Mouse (Mus musculus): ENCODE results near the gene Zbtb9. TPM values are rescaled to one million over a fixed set of nuclear protein-coding genes. Genes with fewer than 3 reads are reported as not detected.

Gene Zbtb9
- polyA plus RNA-seq, 1 experiment from 2014 or later = 11.3 TPM

DNA sequence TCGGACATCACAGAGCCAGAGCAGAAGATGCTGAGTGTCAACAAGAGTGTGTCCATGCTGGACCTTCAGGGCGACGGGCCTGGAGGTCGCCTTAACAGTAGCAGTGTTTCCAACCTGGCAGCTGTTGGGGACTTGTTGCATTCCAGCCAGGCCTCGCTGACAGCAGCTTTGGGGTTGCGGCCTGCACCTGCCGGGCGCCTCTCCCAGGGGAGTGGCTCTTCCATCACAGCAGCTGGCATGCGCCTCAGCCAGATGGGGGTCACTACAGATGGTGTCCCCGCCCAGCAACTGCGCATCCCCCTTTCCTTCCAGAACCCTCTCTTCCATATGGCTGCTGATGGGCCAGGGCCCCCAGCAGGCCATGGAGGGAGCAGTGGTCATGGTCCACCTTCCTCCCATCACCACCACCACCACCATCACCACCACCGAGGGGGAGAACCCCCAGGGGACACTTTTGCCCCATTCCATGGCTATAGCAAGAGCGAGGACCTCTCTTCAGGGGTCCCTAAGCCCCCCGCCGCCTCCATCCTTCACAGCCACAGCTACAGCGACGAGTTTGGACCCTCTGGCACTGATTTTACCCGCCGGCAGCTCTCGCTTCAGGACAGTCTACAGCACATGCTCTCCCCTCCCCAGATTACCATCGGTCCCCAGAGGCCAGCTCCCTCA, 11.3 kb upstream of the Zbtb9 start:
- Histone ChIP-seq H3K36me3 (ENCODE audit: control insufficient read depth, insufficient read depth, low read length) (peaks cover 97% of the 10 kb centered on the region), H3K4me2 (ENCODE audit: low read length) (no peak overlapping the region), H3K4me3 (replicated peaks; ENCODE audit: low read depth, low read length) (no peak overlapping the region), H3K9me3 (ENCODE audit: control insufficient read depth, low read length) (no peaks in the 10 kb centered on the region), H3K4me1 (ENCODE audit: control insufficient read depth, insufficient read depth, low read length) (no peaks in the 10 kb centered on the region), H3K9ac (replicated peaks; ENCODE audit: low read length) (no peak overlapping the region), H3K27me3 (ENCODE audit: control insufficient read depth, insufficient read depth, low read length) (no peaks in the 10 kb centered on the region), H3K27ac (replicated peaks; ENCODE audit: low read depth, low read length) (no peak overlapping the region)
- 92% methylated on average over 21 of the region's 21 CpGs for WGBS
- no peak for DNase-seq
- no peak for ATAC-seq (ENCODE audit: low FRiP score, low TSS enrichment)

DNA sequence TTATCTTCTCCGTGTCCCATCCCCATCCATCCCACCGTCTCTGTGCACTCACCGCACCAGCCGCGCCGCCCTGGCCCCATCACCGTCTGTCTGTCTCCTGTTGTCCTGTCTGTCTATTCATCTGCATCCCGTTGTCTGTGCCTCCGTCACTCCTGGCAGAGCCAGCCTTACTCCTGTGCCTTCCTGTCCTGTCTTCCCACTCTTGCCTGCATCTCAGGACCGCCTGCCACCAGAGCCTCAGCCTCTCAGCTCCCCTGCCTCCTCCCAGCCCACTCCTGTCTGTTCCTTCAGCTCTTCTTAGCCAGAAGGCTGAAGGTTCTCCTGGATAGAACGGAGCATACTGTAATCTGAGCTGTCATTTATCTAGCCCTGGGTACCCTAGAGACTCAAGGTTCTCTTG, 6.0 kb upstream of the Zbtb9 start:
- H3K9me3 ChIP-seq (ENCODE audit: control insufficient read depth, low read length) = no peaks in the 10 kb centered on the region
- no peak overlapping the region for H3K4me2 ChIP-seq (ENCODE audit: low read length)
- no peak overlapping the region for H3K27ac ChIP-seq (replicated peaks; ENCODE audit: low read depth, low read length)
- WGBS = 91% methylated on average over 11 of the region's 11 CpGs
- DNase-seq (no peak), ATAC-seq (ENCODE audit: low FRiP score, low TSS enrichment) (no peak)
- no peak overlapping the region for H3K9ac ChIP-seq (replicated peaks; ENCODE audit: low read length)
- no peak overlapping the region for H3K4me3 ChIP-seq (replicated peaks; ENCODE audit: low read depth, low read length)
- 0 out of 2 replicates have a peak, but pooled peaks cover 3% of the 10 kb centered on the region for H3K4me1 ChIP-seq (ENCODE audit: control insufficient read depth, insufficient read depth, low read length)
- H3K36me3 ChIP-seq (ENCODE audit: control insufficient read depth, insufficient read depth, low read length) = peaks cover 88% of the 10 kb centered on the region
- H3K27me3 ChIP-seq (ENCODE audit: control insufficient read depth, insufficient read depth, low read length) = no peaks in the 10 kb centered on the region

DNA sequence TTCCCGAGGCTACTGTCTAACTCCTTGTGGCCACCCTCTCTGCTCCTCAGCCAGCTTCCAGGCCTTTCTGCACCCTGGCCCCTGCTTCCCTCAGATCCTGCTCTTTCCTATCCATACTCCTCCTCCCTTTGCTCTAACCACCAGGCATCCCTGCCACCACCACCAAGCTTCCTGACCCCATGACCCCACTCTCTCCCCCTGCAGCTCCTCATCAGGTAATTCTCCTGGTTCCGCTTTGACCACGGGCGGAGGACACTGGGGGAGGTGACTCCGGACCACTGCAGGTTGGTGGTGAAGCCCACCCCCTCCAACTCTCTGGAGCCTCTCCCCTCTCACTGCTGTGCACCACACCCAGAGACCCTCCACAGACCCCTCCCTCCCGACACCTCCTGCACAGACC, 5.5 kb upstream of the Zbtb9 start:
- no peak for DNase-seq
- H3K4me2 ChIP-seq (ENCODE audit: low read length) = no peak overlapping the region
- no peak overlapping the region for H3K4me3 ChIP-seq (replicated peaks; ENCODE audit: low read depth, low read length)
- ATAC-seq (ENCODE audit: low FRiP score, low TSS enrichment) = no peak
- no peaks in the 10 kb centered on the region for H3K27me3 ChIP-seq (ENCODE audit: control insufficient read depth, insufficient read depth, low read length)
- 91% methylated on average over 6 of the region's 6 CpGs for WGBS
- H3K36me3 ChIP-seq (ENCODE audit: control insufficient read depth, insufficient read depth, low read length) = peaks cover 83% of the 10 kb centered on the region
- no peaks in the 10 kb centered on the region for H3K9me3 ChIP-seq (ENCODE audit: control insufficient read depth, low read length)
- H3K27ac ChIP-seq (replicated peaks; ENCODE audit: low read depth, low read length) = no peak overlapping the region
- no peak overlapping the region for H3K9ac ChIP-seq (replicated peaks; ENCODE audit: low read length)
- 0 out of 2 replicates have a peak, but pooled peaks cover 6% of the 10 kb centered on the region for H3K4me1 ChIP-seq (ENCODE audit: control insufficient read depth, insufficient read depth, low read length)

DNA sequence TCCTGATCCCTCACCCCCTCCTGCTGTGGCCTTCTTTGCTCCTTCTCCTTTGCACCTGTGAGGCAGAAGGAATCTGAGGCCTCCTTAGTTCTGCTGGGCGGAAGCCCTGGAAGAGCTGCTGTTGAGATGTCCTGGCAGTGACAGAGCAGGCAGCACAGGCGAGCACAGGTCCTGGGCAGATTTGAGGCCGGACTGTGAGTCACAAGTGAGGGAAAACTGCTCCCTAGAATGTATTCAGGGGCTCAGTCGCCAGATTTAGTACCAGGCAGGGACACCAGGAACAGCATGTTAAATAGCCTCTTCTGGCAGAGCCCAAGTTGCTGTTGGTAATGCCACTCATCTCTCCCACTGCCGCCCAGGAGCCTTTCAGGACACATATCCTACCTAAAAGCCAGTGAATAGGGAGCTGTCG, 4.8 kb upstream of the Zbtb9 start:
- ATAC-seq (ENCODE audit: low FRiP score, low TSS enrichment) (no peak), DNase-seq (no peak)
- H3K27ac ChIP-seq (replicated peaks; ENCODE audit: low read depth, low read length) = no peak overlapping the region
- H3K4me2 ChIP-seq (ENCODE audit: low read length) = no peak overlapping the region
- no peaks in the 10 kb centered on the region for H3K27me3 ChIP-seq (ENCODE audit: control insufficient read depth, insufficient read depth, low read length)
- 79% methylated on average over 6 of the region's 6 CpGs for WGBS
- H3K9ac ChIP-seq (replicated peaks; ENCODE audit: low read length) = no peak overlapping the region
- no peak overlapping the region for H3K4me3 ChIP-seq (replicated peaks; ENCODE audit: low read depth, low read length)
- H3K36me3 ChIP-seq (ENCODE audit: control insufficient read depth, insufficient read depth, low read length) = peaks cover 75% of the 10 kb centered on the region
- H3K4me1 ChIP-seq (ENCODE audit: control insufficient read depth, insufficient read depth, low read length) = 0 out of 2 replicates have a peak, but pooled peaks cover 6% of the 10 kb centered on the region
- H3K9me3 ChIP-seq (ENCODE audit: control insufficient read depth, low read length) = no peaks in the 10 kb centered on the region

DNA sequence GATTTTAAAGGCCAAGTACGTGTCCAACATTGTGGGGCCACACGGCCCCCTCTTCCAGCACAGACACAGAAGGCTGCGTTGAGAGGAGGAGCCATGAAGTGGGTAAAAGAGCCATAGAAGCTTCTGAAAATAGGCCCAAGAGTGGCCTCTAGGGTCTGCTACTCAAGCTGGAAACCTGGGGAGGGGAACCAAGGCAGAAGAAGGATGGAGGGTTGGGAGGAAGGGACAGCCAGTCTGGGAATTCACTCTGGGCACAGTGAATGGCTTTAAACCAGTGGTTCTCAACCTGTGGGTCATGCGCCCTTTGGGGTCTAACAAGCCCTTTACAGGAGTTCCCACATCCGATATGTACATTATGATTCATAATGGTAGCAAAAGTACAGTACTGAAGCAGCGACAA, 3.7 kb upstream of the Zbtb9 start:
- Histone ChIP-seq H3K4me3 (replicated peaks; ENCODE audit: low read depth, low read length) (no peak overlapping the region), H3K9ac (replicated peaks; ENCODE audit: low read length) (no peak overlapping the region), H3K4me1 (ENCODE audit: control insufficient read depth, insufficient read depth, low read length) (peaks cover 14% of the 10 kb centered on the region), H3K9me3 (ENCODE audit: control insufficient read depth, low read length) (no peaks in the 10 kb centered on the region), H3K27ac (replicated peaks; ENCODE audit: low read depth, low read length) (no peak overlapping the region), H3K36me3 (ENCODE audit: control insufficient read depth, insufficient read depth, low read length) (peaks cover 68% of the 10 kb centered on the region), H3K27me3 (ENCODE audit: control insufficient read depth, insufficient read depth, low read length) (no peaks in the 10 kb centered on the region), H3K4me2 (ENCODE audit: low read length) (no peak overlapping the region)
- DNase-seq = no peak
- no peak for ATAC-seq (ENCODE audit: low FRiP score, low TSS enrichment)
- 87% methylated on average over 6 of the region's 6 CpGs for WGBS

DNA sequence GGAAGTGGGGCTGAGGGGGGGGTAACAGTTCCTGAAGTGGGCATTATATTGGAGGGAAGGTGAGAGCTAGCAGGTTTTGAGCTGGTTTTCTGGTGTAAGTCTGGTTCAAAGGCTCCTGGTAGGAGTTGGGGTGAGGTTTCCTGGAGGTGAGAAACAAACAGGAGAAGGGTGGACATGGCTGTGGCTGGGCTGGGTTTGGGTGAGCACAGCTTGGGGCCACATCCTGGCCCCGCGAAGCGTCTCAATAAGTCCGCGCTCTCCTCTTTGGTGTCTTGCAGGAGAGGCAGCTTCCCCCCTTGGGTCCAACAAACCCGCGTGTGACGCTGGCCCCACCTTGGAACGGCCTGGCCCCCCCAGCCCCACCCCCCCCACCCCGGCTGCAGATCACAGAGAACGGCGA, 2.7 kb upstream of the Zbtb9 start:
- Histone ChIP-seq H3K4me3 (replicated peaks; ENCODE audit: low read depth, low read length) (no peak overlapping the region), H3K9ac (replicated peaks; ENCODE audit: low read length) (no peak overlapping the region), H3K36me3 (ENCODE audit: control insufficient read depth, insufficient read depth, low read length) (peaks cover 64% of the 10 kb centered on the region), H3K9me3 (ENCODE audit: control insufficient read depth, low read length) (no peaks in the 10 kb centered on the region), H3K4me1 (ENCODE audit: control insufficient read depth, insufficient read depth, low read length) (peaks cover 14% of the 10 kb centered on the region), H3K27me3 (ENCODE audit: control insufficient read depth, insufficient read depth, low read length) (no peaks in the 10 kb centered on the region), H3K27ac (replicated peaks; ENCODE audit: low read depth, low read length) (no peak overlapping the region), H3K4me2 (ENCODE audit: low read length) (no peak overlapping the region)
- ATAC-seq (ENCODE audit: low FRiP score, low TSS enrichment) (no peak), DNase-seq (no peak)
- WGBS = 82% methylated on average over 12 of the region's 12 CpGs

DNA sequence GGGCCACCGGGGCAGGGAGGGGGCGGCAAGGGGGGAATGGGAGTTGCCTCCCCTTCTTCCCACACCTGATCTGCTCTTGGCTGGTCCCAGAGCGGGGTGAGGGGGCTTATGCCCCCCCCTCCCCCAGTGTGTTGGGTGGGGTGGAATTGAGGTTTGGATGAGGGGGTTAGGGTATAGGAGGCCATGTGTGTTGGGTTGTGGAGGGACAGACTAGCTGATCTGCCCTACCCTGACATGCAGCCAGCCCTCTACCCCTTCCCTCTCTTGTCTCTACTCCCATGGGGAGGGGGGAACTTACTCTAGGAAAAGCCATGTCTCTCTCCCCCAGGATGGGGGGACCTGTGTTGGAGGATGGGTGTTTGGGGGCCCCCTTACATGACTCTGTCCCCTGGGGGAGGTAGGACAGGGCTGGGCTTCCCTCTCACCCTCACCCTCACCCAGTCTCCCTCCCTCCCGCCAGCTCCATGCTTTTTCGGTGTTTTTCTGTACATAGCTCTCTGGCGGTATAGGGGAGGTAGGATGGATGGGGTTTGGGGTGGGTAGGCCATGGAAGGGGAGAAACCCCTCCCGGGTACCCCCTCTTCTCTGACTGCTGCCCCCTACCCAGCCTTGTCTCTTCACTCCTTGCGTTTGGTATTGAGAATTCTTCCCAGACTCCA, 1.6 kb upstream of the Zbtb9 start:
- WGBS = 58% methylated on average over 8 of the region's 8 CpGs
- no peaks in the 10 kb centered on the region for H3K27me3 ChIP-seq (ENCODE audit: control insufficient read depth, insufficient read depth, low read length)
- H3K4me2 ChIP-seq (ENCODE audit: low read length) = no peak overlapping the region
- no peak overlapping the region for H3K27ac ChIP-seq (replicated peaks; ENCODE audit: low read depth, low read length)
- no peaks in the 10 kb centered on the region for H3K9me3 ChIP-seq (ENCODE audit: control insufficient read depth, low read length)
- no peak for DNase-seq
- H3K36me3 ChIP-seq (ENCODE audit: control insufficient read depth, insufficient read depth, low read length) = peaks cover 64% of the 10 kb centered on the region
- H3K4me1 ChIP-seq (ENCODE audit: control insufficient read depth, insufficient read depth, low read length) = peaks cover 20% of the 10 kb centered on the region
- no peak overlapping the region for H3K9ac ChIP-seq (replicated peaks; ENCODE audit: low read length)
- no peak overlapping the region for H3K4me3 ChIP-seq (replicated peaks; ENCODE audit: low read depth, low read length)
- ATAC-seq (ENCODE audit: low FRiP score, low TSS enrichment) = no peak

DNA sequence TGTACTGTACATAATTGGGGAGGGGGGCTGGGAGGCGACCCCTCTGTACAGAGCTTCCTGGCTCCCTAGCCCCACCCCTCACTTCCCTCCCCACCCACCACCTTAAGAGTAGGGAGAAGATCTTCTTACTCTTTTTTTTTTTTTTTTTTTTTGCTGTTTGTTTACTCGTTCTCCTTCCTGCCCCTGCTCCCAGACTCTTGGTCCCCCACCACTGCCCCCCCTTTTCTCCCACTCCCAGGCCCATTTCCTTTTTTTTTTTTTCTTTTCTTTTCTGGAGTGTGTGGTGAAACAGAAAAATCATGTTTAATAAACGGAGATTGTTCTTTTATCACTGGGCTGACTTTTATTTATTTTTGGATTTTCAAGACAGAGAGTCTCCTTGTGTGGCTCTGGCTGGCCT, 860 bp upstream of the Zbtb9 start:
- H3K4me2 ChIP-seq (ENCODE audit: low read length) = peak overlapping the region; percentile 92
- peak overlapping the region; percentile 71; the same call in 1 of the 2 replicates for H3K27ac ChIP-seq (replicated peaks; ENCODE audit: low read depth, low read length)
- peak overlapping the region; percentile 79 for H3K4me3 ChIP-seq (replicated peaks; ENCODE audit: low read depth, low read length)
- H3K9me3 ChIP-seq (ENCODE audit: control insufficient read depth, low read length) = no peaks in the 10 kb centered on the region
- 6% methylated on average over 3 of the region's 3 CpGs for WGBS
- peaks cover 23% of the 10 kb centered on the region for H3K4me1 ChIP-seq (ENCODE audit: control insufficient read depth, insufficient read depth, low read length)
- peaks cover 64% of the 10 kb centered on the region for H3K36me3 ChIP-seq (ENCODE audit: control insufficient read depth, insufficient read depth, low read length)
- ATAC-seq (ENCODE audit: low FRiP score, low TSS enrichment) (no peak), DNase-seq (no peak)
- H3K27me3 ChIP-seq (ENCODE audit: control insufficient read depth, insufficient read depth, low read length) = no peaks in the 10 kb centered on the region
- H3K9ac ChIP-seq (replicated peaks; ENCODE audit: low read length) = peak overlapping the region; percentile 72

DNA sequence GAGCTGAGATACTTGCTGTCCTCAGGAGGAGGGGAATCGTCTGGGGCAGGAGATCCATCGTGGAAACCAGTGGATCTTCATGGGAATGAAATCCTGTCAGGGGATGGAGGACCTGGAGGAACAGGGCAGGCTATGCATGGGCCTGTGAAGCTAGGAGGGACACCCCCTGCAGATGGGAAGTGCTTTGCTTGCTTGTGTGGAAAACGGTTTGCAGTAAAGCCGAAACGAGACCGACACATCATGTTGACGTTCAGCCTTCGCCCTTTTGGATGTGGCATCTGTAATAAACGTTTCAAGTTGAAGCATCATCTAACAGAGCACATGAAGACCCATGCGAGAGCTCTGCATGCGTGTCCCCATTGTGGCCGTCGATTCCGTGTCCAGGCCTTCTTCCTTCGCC, 1.6 kb downstream of the Zbtb9 start:
- H3K27ac ChIP-seq (replicated peaks; ENCODE audit: low read depth, low read length) = no peak overlapping the region
- no peak overlapping the region for H3K9ac ChIP-seq (replicated peaks; ENCODE audit: low read length)
- H3K27me3 ChIP-seq (ENCODE audit: control insufficient read depth, insufficient read depth, low read length) = no peaks in the 10 kb centered on the region
- DNase-seq (no peak), ATAC-seq (ENCODE audit: low FRiP score, low TSS enrichment) (no peak)
- H3K9me3 ChIP-seq (ENCODE audit: control insufficient read depth, low read length) = no peaks in the 10 kb centered on the region
- peaks cover 23% of the 10 kb centered on the region for H3K4me1 ChIP-seq (ENCODE audit: control insufficient read depth, insufficient read depth, low read length)
- WGBS = 95% methylated on average over 15 of the region's 15 CpGs
- H3K36me3 ChIP-seq (ENCODE audit: control insufficient read depth, insufficient read depth, low read length) = peaks cover 61% of the 10 kb centered on the region
- peak overlapping the region; percentile 92 for H3K4me2 ChIP-seq (ENCODE audit: low read length)
- no peak overlapping the region for H3K4me3 ChIP-seq (replicated peaks; ENCODE audit: low read depth, low read length)
